Mouse (Mus musculus): ENCODE data around the gene Prl5a1. TPM values are rescaled to one million over a fixed set of nuclear protein-coding genes. Genes with fewer than 3 reads are reported as not detected.

Prl5a1 gene
- total RNA-seq (2014; rRNA removed), result not detected in 2 replicates
- not detected in 2 replicates for polyA plus RNA-seq (2015; fragmentation: Nextera tagmentation; extraction: Ambion mirVana)

DNA sequence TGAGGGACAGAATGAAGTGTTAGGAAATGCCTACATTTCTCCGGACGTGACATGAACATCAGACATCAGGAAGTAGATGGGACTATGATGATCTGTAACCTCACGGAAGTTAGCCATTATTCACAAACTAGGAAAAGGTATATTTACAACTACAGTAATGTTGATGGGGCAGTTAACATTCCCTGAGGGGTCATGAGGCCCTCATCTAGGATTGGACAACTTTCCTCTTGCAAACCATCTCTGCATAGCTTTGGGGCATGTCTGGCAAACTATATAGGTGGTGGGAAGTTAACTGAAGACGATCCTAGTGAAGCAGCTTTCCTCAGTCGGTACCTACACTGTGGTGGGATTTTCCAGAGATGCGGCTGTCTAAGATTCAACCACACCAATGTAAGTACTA, at the start of gene Prl5a1:
Gene Prl5a1 (plus strand): TSS at position 301 of the 400 bp plus-strand sequence.
- Histone ChIP-seq H3K4me3 (ENCODE audit: low read depth, low read length) (no peak within 1 kb of the TSS), H3K9me3 (ENCODE audit: low read length) (no peaks in the 10 kb centered on the region), H3K9ac (replicated peaks; ENCODE audit: low read length, poor library complexity, severe bottlenecking) (no peak within 1 kb of the TSS), H3K27ac (ENCODE audit: low read depth, low read length) (no peak within 1 kb of the TSS), H3K4me2 (ENCODE audit: low read depth, low read length, poor library complexity, severe bottlenecking) (no peak within 1 kb of the TSS), H3K4me1 (ENCODE audit: insufficient read depth, low read length) (no peaks in the 10 kb centered on the region), H3K27me3 (ENCODE audit: insufficient read depth, low read length) (no peaks in the 10 kb centered on the region), H3K36me3 (ENCODE audit: insufficient read depth, low read length) (no peaks in the 10 kb centered on the region)
- DNase-seq (ENCODE audit: low spot score), result no peak
- no peak for TF ChIP-seq CTCF (IDR thresholded peaks at IDR 0.05)
- ATAC-seq (ENCODE audit: low FRiP score), result no peak
- 91% methylated on average over 6 of the region's 6 CpGs for WGBS

DNA sequence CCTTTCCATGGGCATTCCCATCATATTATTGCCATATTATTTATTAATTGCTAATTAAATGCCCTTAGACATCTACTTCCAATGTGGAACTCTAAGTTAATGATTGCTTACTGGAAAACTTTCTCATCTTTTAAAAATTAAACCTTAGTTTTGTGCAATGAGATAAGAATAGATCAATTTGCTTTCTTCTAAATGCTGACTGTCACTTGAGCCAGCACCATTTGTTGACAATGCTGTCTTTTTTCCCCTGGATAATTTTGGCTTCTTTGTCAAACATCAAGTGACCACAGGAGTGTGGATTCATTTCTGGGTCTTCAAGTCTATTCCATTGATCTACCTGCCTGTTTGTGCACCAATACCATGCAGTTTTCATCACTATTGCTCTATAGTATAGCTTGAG, 46.1 kb upstream of the Prl5a1 start:
- no peak for TF ChIP-seq CTCF (IDR thresholded peaks at IDR 0.05)
- no peak overlapping the region for H3K27ac ChIP-seq (ENCODE audit: low read depth, low read length)
- H3K4me2 ChIP-seq (ENCODE audit: low read depth, low read length, poor library complexity, severe bottlenecking), result no peak overlapping the region
- no peak overlapping the region for H3K4me3 ChIP-seq (ENCODE audit: low read depth, low read length)
- no peaks in the 10 kb centered on the region for H3K9me3 ChIP-seq (ENCODE audit: low read length)
- no peaks in the 10 kb centered on the region for H3K36me3 ChIP-seq (ENCODE audit: insufficient read depth, low read length)
- no peaks in the 10 kb centered on the region for H3K27me3 ChIP-seq (ENCODE audit: insufficient read depth, low read length)
- no peak for DNase-seq (ENCODE audit: low spot score)
- ATAC-seq (ENCODE audit: low FRiP score), result no peak
- H3K9ac ChIP-seq (replicated peaks; ENCODE audit: low read length, poor library complexity, severe bottlenecking), result no peak overlapping the region
- no peaks in the 10 kb centered on the region for H3K4me1 ChIP-seq (ENCODE audit: insufficient read depth, low read length)

DNA sequence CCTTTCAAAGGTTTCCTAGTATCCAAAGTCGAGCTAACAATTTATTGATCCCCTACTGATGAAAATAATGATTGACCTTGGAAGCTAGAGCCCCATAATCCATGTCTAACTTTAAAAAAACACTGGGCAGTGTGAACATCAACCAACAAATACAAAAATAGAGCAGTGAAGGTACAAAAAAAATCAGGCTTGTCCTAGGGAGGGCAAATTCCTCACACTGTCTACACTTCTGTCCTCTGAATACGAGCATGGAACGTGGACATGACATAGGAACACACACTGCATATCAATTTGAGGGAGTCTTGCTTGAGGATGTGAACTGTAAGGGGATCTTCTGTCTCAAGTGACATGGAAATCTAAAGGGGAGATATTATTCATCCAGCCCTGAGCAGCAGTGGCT, 33.7 kb upstream of the Prl5a1 start:
- no peaks in the 10 kb centered on the region for H3K27me3 ChIP-seq (ENCODE audit: insufficient read depth, low read length)
- no peak overlapping the region for H3K9ac ChIP-seq (replicated peaks; ENCODE audit: low read length, poor library complexity, severe bottlenecking)
- no peaks in the 10 kb centered on the region for H3K4me1 ChIP-seq (ENCODE audit: insufficient read depth, low read length)
- TF ChIP-seq CTCF (IDR thresholded peaks at IDR 0.05), result no peak
- ATAC-seq (ENCODE audit: low FRiP score) (no peak), DNase-seq (ENCODE audit: low spot score) (no peak)
- H3K9me3 ChIP-seq (ENCODE audit: low read length), result no peaks in the 10 kb centered on the region
- H3K4me2 ChIP-seq (ENCODE audit: low read depth, low read length, poor library complexity, severe bottlenecking), result no peak overlapping the region
- H3K36me3 ChIP-seq (ENCODE audit: insufficient read depth, low read length), result no peaks in the 10 kb centered on the region
- no peak overlapping the region for H3K27ac ChIP-seq (ENCODE audit: low read depth, low read length)
- no peak overlapping the region for H3K4me3 ChIP-seq (ENCODE audit: low read depth, low read length)
- whole genome bisulfite sequencing, result 88% methylated on average over 3 of the region's 3 CpGs

DNA sequence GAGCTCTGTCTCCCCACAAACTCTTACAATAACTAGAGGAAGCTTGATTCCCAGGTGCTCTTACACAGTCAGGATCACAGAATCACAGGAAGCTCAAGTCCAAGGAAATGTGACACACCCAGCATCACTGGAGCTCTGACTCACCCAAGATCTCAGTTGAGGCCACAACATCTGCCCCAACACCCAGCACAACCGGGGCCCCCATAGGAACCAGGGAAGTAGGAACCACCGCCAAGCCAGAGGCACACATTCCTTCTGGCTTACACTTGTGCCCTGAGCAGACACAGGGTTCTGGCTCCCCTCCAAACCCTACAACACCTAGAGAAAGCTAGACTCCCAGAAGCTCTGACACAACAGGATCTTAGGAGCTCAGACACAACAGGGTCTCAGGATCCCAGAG, 9.5 kb upstream of the Prl5a1 start:
- Histone ChIP-seq H3K27ac (ENCODE audit: low read depth, low read length) (no peak overlapping the region), H3K4me3 (ENCODE audit: low read depth, low read length) (no peak overlapping the region), H3K4me1 (ENCODE audit: insufficient read depth, low read length) (no peaks in the 10 kb centered on the region), H3K4me2 (ENCODE audit: low read depth, low read length, poor library complexity, severe bottlenecking) (no peak overlapping the region), H3K9me3 (ENCODE audit: low read length) (no peaks in the 10 kb centered on the region), H3K9ac (replicated peaks; ENCODE audit: low read length, poor library complexity, severe bottlenecking) (no peak overlapping the region), H3K36me3 (ENCODE audit: insufficient read depth, low read length) (no peaks in the 10 kb centered on the region), H3K27me3 (ENCODE audit: insufficient read depth, low read length) (no peaks in the 10 kb centered on the region)
- DNase-seq (ENCODE audit: low spot score), result no peak
- 81% methylated on average over 2 of the region's 2 CpGs for WGBS
- ATAC-seq (ENCODE audit: low FRiP score), result no peak
- TF ChIP-seq CTCF (IDR thresholded peaks at IDR 0.05), result no peak

DNA sequence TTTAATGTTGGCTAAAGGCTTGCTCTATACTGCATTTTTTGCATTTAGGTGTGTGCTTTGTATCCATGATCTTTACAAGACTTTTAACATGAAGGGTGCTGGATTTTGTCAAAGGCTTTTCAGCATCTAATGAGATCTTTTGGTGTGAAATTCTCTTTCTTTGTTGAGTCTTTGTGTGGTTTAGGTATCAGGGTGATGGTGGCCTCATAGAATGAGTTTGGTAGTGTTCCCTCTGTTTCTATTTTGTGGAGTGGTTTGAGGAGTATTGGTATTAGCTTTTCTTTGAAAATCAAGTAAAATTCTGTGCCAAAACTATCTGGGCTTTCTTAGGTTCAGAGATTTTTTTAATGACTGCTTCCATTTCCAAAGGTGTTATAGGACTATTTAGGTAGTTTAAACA, 6.5 kb upstream of the Prl5a1 start:
- H3K4me3 ChIP-seq (ENCODE audit: low read depth, low read length), result no peak overlapping the region
- no peak for TF ChIP-seq CTCF (IDR thresholded peaks at IDR 0.05)
- H3K4me1 ChIP-seq (ENCODE audit: insufficient read depth, low read length), result no peaks in the 10 kb centered on the region
- ATAC-seq (ENCODE audit: low FRiP score) (no peak), DNase-seq (ENCODE audit: low spot score) (no peak)
- H3K27ac ChIP-seq (ENCODE audit: low read depth, low read length), result no peak overlapping the region
- no peak overlapping the region for H3K9ac ChIP-seq (replicated peaks; ENCODE audit: low read length, poor library complexity, severe bottlenecking)
- no peaks in the 10 kb centered on the region for H3K9me3 ChIP-seq (ENCODE audit: low read length)
- H3K4me2 ChIP-seq (ENCODE audit: low read depth, low read length, poor library complexity, severe bottlenecking), result no peak overlapping the region
- no peaks in the 10 kb centered on the region for H3K27me3 ChIP-seq (ENCODE audit: insufficient read depth, low read length)
- H3K36me3 ChIP-seq (ENCODE audit: insufficient read depth, low read length), result no peaks in the 10 kb centered on the region

Other genes starting within 250 kb of the Prl5a1 start
- not detected in 2 replicates for gene Prl4a1, start 126.3 kb upstream of the Prl5a1 start, total RNA-seq (2014; rRNA removed)
- not detected in 2 replicates for gene Prl4a1, start 126.3 kb upstream of the Prl5a1 start, polyA plus RNA-seq (2015; fragmentation: Nextera tagmentation; extraction: Ambion mirVana)
- 1.5 and 1.6 TPM in 2 replicates for gene Gm11361, start 115.0 kb downstream of the Prl5a1 start, total RNA-seq (2014; rRNA removed)
- gene Gm11361, start 115.0 kb downstream of the Prl5a1 start, polyA plus RNA-seq (2015; fragmentation: Nextera tagmentation; extraction: Ambion mirVana), result 1.8 and 3.2 TPM in 2 replicates

All from midbrain, postnatal 0 days (tissue).